Mouse (Mus musculus): ENCODE measurements around the gene Pskh1. TPM values are rescaled to one million over a fixed set of nuclear protein-coding genes. Genes with fewer than 3 reads are reported as not detected.

Pskh1 gene
- polyA plus RNA-seq, 1 experiment from 2014 or later = 13.1 TPM

DNA sequence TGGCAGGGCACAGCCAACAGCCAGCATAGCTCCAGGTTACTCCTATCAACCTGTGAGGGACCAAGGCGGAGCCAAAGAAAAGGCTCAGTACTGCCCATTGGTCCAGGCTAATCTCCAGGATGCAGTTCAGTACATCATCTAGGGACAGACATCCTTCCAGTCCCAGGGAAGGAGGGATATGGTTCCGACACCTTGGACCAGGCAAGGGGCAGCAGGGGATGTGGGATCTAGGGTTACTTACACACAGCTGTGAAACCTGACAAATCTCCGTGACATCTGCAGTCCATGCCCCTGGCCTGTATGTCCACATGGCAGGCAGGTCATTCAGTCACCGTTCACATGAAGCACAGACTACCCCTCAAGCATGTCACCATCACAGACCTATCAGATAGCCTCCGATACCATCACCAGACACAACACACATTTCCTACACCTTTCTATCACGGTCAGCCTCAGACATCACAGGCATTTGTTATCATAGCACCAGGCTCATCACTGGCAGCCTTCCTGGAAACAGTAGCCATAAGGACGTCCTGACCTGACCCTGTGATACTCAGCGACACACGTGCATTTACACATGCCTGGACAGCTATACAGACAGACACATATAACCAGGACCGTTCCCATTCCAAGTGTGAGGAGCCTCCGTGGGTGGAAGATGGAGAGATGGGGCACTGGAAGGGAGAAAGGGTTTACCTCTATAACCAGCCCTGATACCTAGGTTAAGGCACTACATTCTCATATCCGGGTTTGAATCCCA is 64.4 kb downstream of the Pskh1 start:
- ATAC-seq = no peak
- Histone ChIP-seq H3K4me3 (peak overlapping the region; percentile 73), H3K4me1 (peaks cover 83% of the 10 kb centered on the region), H3K9me3 (replicated peaks) (no peaks in the 10 kb centered on the region), H3K36me3 (peaks cover 9% of the 10 kb centered on the region), H3K27me3 (replicated peaks) (0 out of 2 replicates have a peak, but pooled peaks cover 4% of the 10 kb centered on the region), H3K9ac (peak overlapping the region; percentile 80), H3K4me2 (peak overlapping the region; percentile 96), H3K27ac (peak overlapping the region; percentile 95)
- 51% methylated on average over 12 of the region's 12 CpGs for WGBS (ENCODE audit: insufficient replicate concordance)

- H3K27me3 ChIP-seq (replicated peaks) = 0 out of 2 replicates have a peak, but pooled peaks cover 4% of the 10 kb centered on the region
- peak overlapping the region; percentile 95 for H3K27ac ChIP-seq
- H3K36me3 ChIP-seq = peaks cover 2% of the 10 kb centered on the region
- H3K9me3 ChIP-seq (replicated peaks) = no peaks in the 10 kb centered on the region
- H3K4me3 ChIP-seq = peak overlapping the region; percentile 73
- WGBS (ENCODE audit: insufficient replicate concordance) = 3% methylated on average over 40 of the region's 40 CpGs
- H3K4me1 ChIP-seq = peaks cover 80% of the 10 kb centered on the region
- H3K9ac ChIP-seq = peak overlapping the region; percentile 80
- ATAC-seq = peak; percentile 48
- H3K4me2 ChIP-seq = peak overlapping the region; percentile 96
Measured at GRCm38 (mm10) chr8:105965266-105965904, 65.1 kb downstream of the Pskh1 start.

DNA sequence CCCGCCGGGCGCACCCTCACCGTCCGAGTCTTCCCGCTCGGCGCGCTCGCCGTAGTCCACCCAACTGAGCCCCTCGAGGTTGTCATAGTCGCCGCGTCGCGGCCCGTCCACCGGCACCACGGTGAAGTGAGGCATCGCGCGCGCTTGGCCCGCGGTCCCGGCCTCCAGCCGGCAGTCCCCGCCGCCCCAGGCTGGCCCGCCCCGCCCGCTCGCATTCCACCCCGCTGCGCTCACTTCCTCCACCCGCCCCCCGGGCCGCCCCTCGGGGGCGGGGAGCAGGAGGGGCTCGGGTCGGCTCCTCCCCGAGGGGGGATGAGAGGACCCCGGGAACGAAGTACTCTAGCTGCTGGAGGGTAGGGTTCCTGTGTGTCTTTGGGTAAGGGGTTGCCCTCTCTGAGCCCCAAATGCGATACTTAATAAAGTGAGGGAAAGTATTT is 65.7 kb downstream of the Pskh1 start, which contains the start of gene Slc12a4:
TSS of gene Slc12a4 (minus strand) at position 193 of the 437 bp plus-strand sequence.
- 1% methylated on average over 46 of the region's 47 CpGs for WGBS (ENCODE audit: insufficient replicate concordance)
- Histone ChIP-seq H3K9ac (peak within 1 kb of the TSS; percentile 80), H3K4me3 (peak within 1 kb of the TSS; percentile 73), H3K36me3 (no peaks in the 10 kb centered on the region), H3K9me3 (replicated peaks) (no peaks in the 10 kb centered on the region), H3K4me2 (peak within 1 kb of the TSS; percentile 96), H3K4me1 (peaks cover 74% of the 10 kb centered on the region), H3K27me3 (replicated peaks) (0 out of 2 replicates have a peak, but pooled peaks cover 4% of the 10 kb centered on the region), H3K27ac (peak within 1 kb of the TSS; percentile 95)
- ATAC-seq = peak; percentile 76

DNA sequence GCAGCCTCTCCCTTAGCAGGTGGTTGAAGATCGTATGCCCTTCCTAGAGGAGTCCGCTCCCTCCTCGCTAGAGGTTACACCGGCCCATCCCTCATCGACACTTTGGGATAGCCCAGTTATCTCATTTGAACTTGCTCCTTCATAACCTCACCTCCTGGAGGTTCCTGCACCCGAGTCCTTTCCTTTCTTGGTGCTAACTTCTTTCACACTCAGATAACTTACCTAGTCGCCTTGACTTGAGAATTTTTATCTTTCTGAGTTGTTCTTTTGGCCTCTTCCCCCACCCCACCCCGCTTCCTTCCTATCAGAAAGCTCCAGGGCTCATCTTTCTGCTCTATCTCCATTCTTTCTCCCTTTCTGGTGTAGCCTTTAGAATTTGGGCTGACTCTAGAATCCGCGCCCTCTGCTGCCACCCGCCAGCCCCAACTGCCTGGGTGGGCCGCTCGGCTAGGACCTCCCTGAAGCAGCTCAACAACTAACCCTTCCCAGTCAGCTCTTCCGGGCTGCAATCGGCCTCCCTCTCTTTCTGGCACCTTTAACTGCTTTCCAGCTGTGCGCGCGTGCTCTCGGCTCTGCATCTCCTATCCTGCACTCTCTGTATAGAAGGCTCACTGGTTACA is 66.6 kb downstream of the Pskh1 start:
- Histone ChIP-seq H3K9me3 (replicated peaks) (no peaks in the 10 kb centered on the region), H3K4me3 (peak overlapping the region; percentile 73), H3K4me1 (peaks cover 66% of the 10 kb centered on the region), H3K27me3 (replicated peaks) (0 out of 2 replicates have a peak, but pooled peaks cover 4% of the 10 kb centered on the region), H3K4me2 (peak overlapping the region; percentile 96), H3K9ac (peak overlapping the region; percentile 80), H3K27ac (peak overlapping the region; percentile 95), H3K36me3 (no peaks in the 10 kb centered on the region)
- WGBS (ENCODE audit: insufficient replicate concordance) = 3% methylated on average over 19 of the region's 19 CpGs
- ATAC-seq = peak; percentile 82

DNA sequence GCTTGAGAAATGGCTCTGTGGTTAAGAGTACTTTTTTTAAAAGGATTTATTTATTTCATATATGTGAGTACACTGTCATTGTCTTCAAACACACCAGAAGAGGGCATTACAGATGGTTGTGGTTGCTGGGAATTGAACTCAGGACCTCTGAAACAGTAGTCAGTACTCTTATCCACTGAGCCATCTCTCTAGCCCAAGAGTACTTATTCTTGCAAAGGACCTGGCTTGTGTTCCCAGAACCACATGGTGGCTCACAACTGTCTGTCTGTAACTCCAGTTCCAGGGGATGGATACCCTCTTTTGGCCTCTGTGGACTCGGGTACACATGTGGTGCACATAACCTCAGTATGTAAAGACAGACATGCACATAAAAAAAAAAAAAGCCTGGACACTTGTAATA is 69.1 kb downstream of the Pskh1 start:
- Histone ChIP-seq H3K4me3 (no peak overlapping the region), H3K27me3 (replicated peaks) (0 out of 2 replicates have a peak, but pooled peaks cover 2% of the 10 kb centered on the region), H3K27ac (no peak overlapping the region), H3K4me1 (peaks cover 44% of the 10 kb centered on the region), H3K9me3 (replicated peaks) (no peaks in the 10 kb centered on the region), H3K36me3 (no peaks in the 10 kb centered on the region), H3K4me2 (no peak overlapping the region), H3K9ac (no peak overlapping the region)
- no peak for ATAC-seq
- 67% methylated on average over 1 of the region's 1 CpGs for WGBS (ENCODE audit: insufficient replicate concordance)

DNA sequence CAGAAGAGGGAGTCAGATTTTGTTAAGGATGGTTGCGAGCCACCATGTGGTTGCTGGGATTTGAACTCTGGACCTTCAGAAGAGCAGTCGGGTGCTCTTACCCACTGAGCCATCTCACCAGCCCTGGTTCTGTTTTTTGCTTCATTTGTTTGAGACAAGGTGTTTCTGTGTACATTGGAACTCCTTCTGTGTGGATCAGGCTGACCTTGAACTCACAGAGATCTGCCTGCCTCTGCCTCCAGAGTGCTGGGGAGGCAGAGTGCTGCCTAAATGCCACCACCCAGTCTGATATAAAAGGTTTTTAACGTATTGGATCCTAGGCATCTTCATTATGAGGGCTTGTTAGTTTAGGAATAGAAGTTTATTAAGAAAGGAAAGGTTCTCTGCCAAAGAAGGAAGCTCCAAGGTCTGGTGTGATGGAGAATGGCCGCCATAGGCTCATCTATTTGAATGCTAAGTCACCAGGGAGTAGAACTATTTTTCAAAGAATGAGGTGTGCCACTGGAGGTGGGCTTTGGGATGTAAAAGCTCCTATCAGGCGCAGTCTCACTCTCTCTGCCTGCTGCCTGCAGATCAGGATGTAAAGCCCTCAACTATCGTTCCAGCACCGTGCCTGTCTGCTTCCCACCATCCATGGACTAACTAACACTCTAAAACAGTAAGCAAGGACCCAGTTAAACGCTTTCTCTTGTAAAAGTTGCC is 70.9 kb downstream of the Pskh1 start:
- H3K9me3 ChIP-seq (replicated peaks) = no peaks in the 10 kb centered on the region
- H3K9ac ChIP-seq = no peak overlapping the region
- no peak overlapping the region; the same call in 1 of the 2 replicates for H3K27ac ChIP-seq
- 67% methylated on average over 8 of the region's 8 CpGs for WGBS (ENCODE audit: insufficient replicate concordance)
- no peak for ATAC-seq
- H3K36me3 ChIP-seq = no peaks in the 10 kb centered on the region
- H3K4me2 ChIP-seq = no peak overlapping the region
- H3K27me3 ChIP-seq (replicated peaks) = no peaks in the 10 kb centered on the region
- no peak overlapping the region for H3K4me3 ChIP-seq
- H3K4me1 ChIP-seq = peaks cover 33% of the 10 kb centered on the region

- ATAC-seq = no peak
- no peak overlapping the region for H3K4me3 ChIP-seq
- H3K4me1 ChIP-seq = peaks cover 17% of the 10 kb centered on the region; the same call in 1 of the 2 replicates
- H3K36me3 ChIP-seq = no peaks in the 10 kb centered on the region
- WGBS (ENCODE audit: insufficient replicate concordance) = 69% methylated on average over 7 of the region's 7 CpGs
- H3K9ac ChIP-seq = no peak overlapping the region
- no peaks in the 10 kb centered on the region for H3K9me3 ChIP-seq (replicated peaks)
- H3K4me2 ChIP-seq = no peak overlapping the region
- H3K27me3 ChIP-seq (replicated peaks) = no peaks in the 10 kb centered on the region
- H3K27ac ChIP-seq = no peak overlapping the region
Measured at GRCm38 (mm10) chr8:105975363-105975762, 75.1 kb downstream of the Pskh1 start.

- 86% methylated on average over 15 of the region's 15 CpGs for WGBS (ENCODE audit: insufficient replicate concordance)
- Histone ChIP-seq H3K4me2 (no peak within 1 kb of the TSS), H3K36me3 (no peaks in the 10 kb centered on the region), H3K27me3 (replicated peaks) (no peaks in the 10 kb centered on the region), H3K9me3 (replicated peaks) (no peaks in the 10 kb centered on the region), H3K27ac (no peak within 1 kb of the TSS), H3K9ac (no peak within 1 kb of the TSS), H3K4me1 (peaks cover 16% of the 10 kb centered on the region; the same call in 1 of the 2 replicates), H3K4me3 (no peak within 1 kb of the TSS)
- ATAC-seq = no peak
Measured at GRCm38 (mm10) chr8:105979325-105979724, 79.1 kb downstream of the Pskh1 start, which contains the start of gene Dpep3. Dpep3 (minus strand) TSS chr8:105979429.

- no peak overlapping the region for H3K9ac ChIP-seq
- H3K27ac ChIP-seq = no peak overlapping the region
- peaks cover 11% of the 10 kb centered on the region for H3K27me3 ChIP-seq (replicated peaks)
- no peaks in the 10 kb centered on the region for H3K36me3 ChIP-seq
- WGBS (ENCODE audit: insufficient replicate concordance) = 87% methylated on average over 1 of the region's 1 CpGs
- peaks cover 10% of the 10 kb centered on the region; the same call in 1 of the 2 replicates for H3K4me1 ChIP-seq
- no peak overlapping the region for H3K4me3 ChIP-seq
- H3K4me2 ChIP-seq = no peak overlapping the region
- H3K9me3 ChIP-seq (replicated peaks) = no peaks in the 10 kb centered on the region
- ATAC-seq = no peak
Measured at GRCm38 (mm10) chr8:105981146-105981545, 80.9 kb downstream of the Pskh1 start.

Measured in liver, embryonic 12.5 days (tissue).